Mouse (Mus musculus): ENCODE data around the gene Ankrd2. TPM values are rescaled to one million over a fixed set of nuclear protein-coding genes. Genes with fewer than 3 reads are reported as not detected.
A peak's percentile ranks its signal among the peaks of the same experiment; 100 is the strongest.
"Not testable (repeated sequence)": the region's sequence is repeated elsewhere in the genome, so short reads cannot be mapped to it uniquely, and the experiment has no call there.

Gene Ankrd2
- polyA plus RNA-seq, 1 experiment from 2014 or later: 0.40 TPM

DNA sequence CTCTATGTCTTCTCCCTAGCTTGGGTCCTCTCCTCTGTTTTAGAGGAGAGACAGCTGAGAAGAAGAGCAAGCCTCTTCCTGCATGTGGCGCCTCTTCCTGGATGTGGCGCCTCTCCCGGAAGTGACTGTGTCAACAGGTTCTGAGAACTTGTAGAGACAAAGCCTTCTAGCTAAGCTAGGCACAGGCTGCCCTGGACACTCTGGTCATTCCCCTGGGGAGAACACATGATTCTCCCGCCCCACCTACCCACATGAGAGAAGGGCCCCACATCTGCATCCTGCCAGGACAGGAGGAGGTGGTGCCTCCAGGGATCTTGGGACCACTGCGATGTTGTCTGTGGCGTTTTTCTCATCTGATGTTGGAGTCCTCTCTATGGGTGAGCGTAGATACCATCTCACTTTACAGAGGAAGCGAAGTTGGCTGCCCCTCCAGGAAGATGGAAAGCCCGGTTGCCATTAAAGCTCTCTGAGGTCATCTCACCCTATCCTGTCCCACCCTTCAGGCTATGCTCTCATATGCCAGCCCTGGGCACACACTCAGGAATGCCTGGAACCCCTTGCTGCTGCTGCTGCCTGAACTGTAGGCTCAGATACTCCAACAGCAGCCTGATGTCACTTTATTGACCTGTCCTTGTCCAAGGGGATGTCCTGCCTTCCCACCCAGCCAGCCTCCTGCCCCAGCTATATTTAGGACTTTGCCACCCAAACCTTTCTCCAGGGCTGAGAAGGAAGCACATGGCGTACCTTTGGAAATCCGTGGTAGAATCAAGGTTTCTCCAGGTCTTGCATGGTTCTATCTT lies 32.8 kb downstream of the Ankrd2 start:
- Histone ChIP-seq H3K27me3 (replicated peaks) (no peaks in the 10 kb centered on the region), H3K4me2 (no peak overlapping the region), H3K4me3 (replicated peaks) (no peak overlapping the region), H3K9ac (no peak overlapping the region), H3K27ac (no peak overlapping the region), H3K9me3 (no peaks in the 10 kb centered on the region), H3K36me3 (no peaks in the 10 kb centered on the region), H3K4me1 (no peaks in the 10 kb centered on the region)
- WGBS: 70% methylated on average over 11 of the region's 11 CpGs
- ATAC-seq (ENCODE audit: insufficient read depth, low FRiP score, low read depth): no peak

DNA sequence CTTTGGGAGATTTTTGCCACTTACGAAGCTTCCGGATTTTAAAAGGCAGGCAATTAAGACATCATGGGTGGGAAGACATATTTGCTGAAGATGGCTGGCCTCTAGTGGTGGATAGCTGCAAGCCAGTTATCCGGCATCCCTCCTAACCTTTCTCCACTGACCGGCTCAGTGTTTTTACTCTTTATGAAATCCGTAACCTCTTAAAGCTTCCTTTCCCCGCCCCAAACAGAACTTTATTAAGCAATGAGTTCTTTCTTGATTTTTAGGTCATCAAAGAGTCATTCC lies 33.4 kb downstream of the Ankrd2 start:
- Histone ChIP-seq H3K4me1 (no peaks in the 10 kb centered on the region), H3K4me3 (replicated peaks) (no peak overlapping the region), H3K27me3 (replicated peaks) (no peaks in the 10 kb centered on the region), H3K9ac (no peak overlapping the region), H3K36me3 (no peaks in the 10 kb centered on the region), H3K9me3 (no peaks in the 10 kb centered on the region), H3K27ac (no peak overlapping the region), H3K4me2 (no peak overlapping the region)
- WGBS: 46% methylated on average over 6 of the region's 6 CpGs
- no peak for ATAC-seq (ENCODE audit: insufficient read depth, low FRiP score, low read depth)

DNA sequence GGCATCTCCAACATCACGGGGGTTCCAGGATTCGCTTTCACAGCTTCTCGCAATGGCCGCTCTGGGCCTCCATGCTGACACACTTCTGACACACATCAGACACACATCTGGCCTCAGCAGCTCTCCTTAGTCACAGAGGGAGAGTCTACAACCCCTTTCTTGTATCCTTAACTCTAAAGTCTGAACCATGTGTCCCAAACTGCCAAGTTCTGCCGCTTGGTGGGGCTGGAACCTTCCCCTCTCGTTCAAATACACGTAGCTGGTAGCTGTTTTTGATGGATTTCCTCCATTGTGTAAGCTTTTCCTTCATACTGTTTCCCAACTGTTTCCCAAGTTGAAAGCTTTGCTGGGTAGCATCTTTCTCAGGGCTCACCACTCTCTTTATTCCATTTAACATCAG lies 35.4 kb downstream of the Ankrd2 start:
- 71% methylated on average over 7 of the region's 7 CpGs for WGBS
- H3K27ac ChIP-seq: no peak overlapping the region

DNA sequence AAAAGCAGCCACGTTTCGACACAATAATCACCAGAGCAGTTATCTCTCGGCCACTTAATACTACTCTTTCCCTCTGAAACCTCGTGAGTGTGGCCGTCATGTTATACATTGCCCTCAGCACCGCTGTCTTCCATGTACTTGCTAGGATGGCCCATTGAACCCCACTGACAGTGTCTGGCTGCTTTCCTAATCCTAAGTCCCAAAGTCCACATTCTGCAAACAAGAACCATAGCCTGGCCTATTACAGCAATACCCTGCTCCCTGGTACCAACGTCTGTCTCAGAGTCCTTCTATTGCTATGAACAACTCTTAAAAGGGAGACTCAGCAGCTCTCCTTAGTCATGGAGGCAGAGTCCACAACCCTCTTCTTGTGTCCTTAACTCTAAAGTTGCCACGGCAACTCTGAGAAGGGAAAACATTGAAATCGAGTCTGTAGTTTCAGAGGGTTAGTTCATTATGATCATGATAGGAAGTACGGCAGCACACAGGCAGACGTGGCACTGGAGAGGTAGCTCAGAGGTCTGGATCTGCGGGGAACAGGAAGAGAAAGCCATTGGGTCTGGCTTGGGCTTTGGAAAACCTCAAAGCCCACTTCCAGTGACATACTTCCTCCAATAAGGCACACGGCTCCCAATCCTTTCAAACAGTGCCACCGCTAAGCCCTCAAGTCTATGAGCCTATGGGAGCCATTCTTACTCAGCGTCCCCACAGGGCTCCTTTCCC lies 36.2 kb downstream of the Ankrd2 start:
- Histone ChIP-seq H3K4me3 (replicated peaks) (no peak overlapping the region), H3K27ac (no peak overlapping the region), H3K4me1 (no peaks in the 10 kb centered on the region), H3K9ac (no peak overlapping the region), H3K36me3 (no peaks in the 10 kb centered on the region), H3K27me3 (replicated peaks) (no peaks in the 10 kb centered on the region), H3K9me3 (no peaks in the 10 kb centered on the region), H3K4me2 (no peak overlapping the region)
- 0 out of 2 replicates have a peak, but pooled peaks have one; percentile 27 for ATAC-seq (ENCODE audit: insufficient read depth, low FRiP score, low read depth)
- WGBS: 79% methylated on average over 15 of the region's 15 CpGs

More for the DNA sequence above, 35.4 kb downstream of the Ankrd2 start:
- Histone ChIP-seq H3K9me3 (no peaks in the 10 kb centered on the region), H3K9ac (no peak overlapping the region), H3K36me3 (no peaks in the 10 kb centered on the region), H3K4me2 (no peak overlapping the region), H3K4me3 (replicated peaks) (no peak overlapping the region), H3K4me1 (no peaks in the 10 kb centered on the region), H3K27me3 (replicated peaks) (no peaks in the 10 kb centered on the region)
- no peak for ATAC-seq (ENCODE audit: insufficient read depth, low FRiP score, low read depth)

DNA sequence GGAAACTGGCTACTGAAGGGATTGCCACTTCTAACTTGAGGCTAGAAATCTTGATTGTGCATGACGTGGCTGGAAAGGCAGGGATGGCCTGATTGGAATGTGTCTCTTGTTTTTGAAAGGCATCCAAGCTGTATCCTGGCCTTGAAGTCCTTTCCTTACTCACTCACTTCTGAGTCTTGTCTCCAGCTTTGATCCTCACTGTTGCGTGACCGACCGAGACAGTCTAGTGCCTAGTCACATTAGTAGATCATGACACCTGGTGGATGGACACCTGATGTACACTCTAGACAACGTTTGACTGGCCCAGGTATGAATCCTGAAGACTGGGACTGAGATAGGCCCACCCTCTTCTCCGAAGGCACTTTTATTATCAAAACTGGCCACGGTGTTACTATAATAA lies 37.0 kb downstream of the Ankrd2 start:
- no peak overlapping the region for H3K27ac ChIP-seq
- H3K4me2 ChIP-seq: no peak overlapping the region
- no peak for ATAC-seq (ENCODE audit: insufficient read depth, low FRiP score, low read depth)
- 75% methylated on average over 7 of the region's 7 CpGs for WGBS
- H3K9ac ChIP-seq: no peak overlapping the region
- no peak overlapping the region for H3K4me3 ChIP-seq (replicated peaks)
- no peaks in the 10 kb centered on the region for H3K9me3 ChIP-seq
- H3K4me1 ChIP-seq: no peaks in the 10 kb centered on the region
- H3K36me3 ChIP-seq: no peaks in the 10 kb centered on the region
- no peaks in the 10 kb centered on the region for H3K27me3 ChIP-seq (replicated peaks)

DNA sequence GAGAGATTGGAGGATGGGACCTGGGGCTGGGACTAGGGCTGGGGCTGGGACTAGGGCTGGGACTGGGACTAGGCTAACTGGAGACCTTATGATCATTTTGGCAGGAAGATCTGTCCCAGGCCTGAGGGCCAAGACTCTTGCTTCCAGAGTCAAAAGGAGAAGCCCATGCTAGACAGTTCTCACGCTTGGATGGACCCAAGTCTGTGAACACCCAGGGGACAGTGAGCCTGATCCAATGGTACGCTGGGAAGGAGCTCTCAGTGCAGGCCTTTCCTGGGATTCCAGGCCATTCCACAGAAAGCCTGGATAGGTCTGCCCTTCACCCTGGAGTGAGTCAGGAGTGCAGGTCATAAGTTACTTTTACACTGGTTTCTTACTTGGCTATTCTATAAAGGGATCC lies 39.3 kb downstream of the Ankrd2 start:
- H3K36me3 ChIP-seq: no peaks in the 10 kb centered on the region
- no peaks in the 10 kb centered on the region for H3K4me1 ChIP-seq
- no peaks in the 10 kb centered on the region for H3K27me3 ChIP-seq (replicated peaks)
- 79% methylated on average over 2 of the region's 2 CpGs for WGBS
- no peak overlapping the region for H3K4me2 ChIP-seq
- no peak overlapping the region for H3K4me3 ChIP-seq (replicated peaks)
- no peak overlapping the region for H3K27ac ChIP-seq
- H3K9me3 ChIP-seq: no peaks in the 10 kb centered on the region
- no peak for ATAC-seq (ENCODE audit: insufficient read depth, low FRiP score, low read depth)
- H3K9ac ChIP-seq: no peak overlapping the region

GRCm38 (mm10) chr19:42075992-42076391 lies 40.2 kb downstream of the Ankrd2 start:
- Histone ChIP-seq H3K9ac (no peak overlapping the region), H3K36me3 (no peaks in the 10 kb centered on the region), H3K4me1 (no peaks in the 10 kb centered on the region), H3K27ac (no peak overlapping the region), H3K4me2 (no peak overlapping the region), H3K27me3 (replicated peaks) (no peaks in the 10 kb centered on the region), H3K9me3 (no peaks in the 10 kb centered on the region), H3K4me3 (replicated peaks) (no peak overlapping the region)
- no peak for ATAC-seq (ENCODE audit: insufficient read depth, low FRiP score, low read depth)
- 91% methylated on average over 16 of the region's 16 CpGs for WGBS

GRCm38 (mm10) chr19:42078566-42078965 lies 42.8 kb downstream of the Ankrd2 start:
- Histone ChIP-seq H3K27me3 (replicated peaks) (no peaks in the 10 kb centered on the region), H3K4me3 (replicated peaks) (no peak overlapping the region), H3K9ac (no peak overlapping the region), H3K27ac (no peak overlapping the region), H3K9me3 (no peaks in the 10 kb centered on the region), H3K4me1 (no peaks in the 10 kb centered on the region), H3K4me2 (no peak overlapping the region), H3K36me3 (no peaks in the 10 kb centered on the region)
- WGBS: 92% methylated on average over 8 of the region's 8 CpGs
- ATAC-seq (ENCODE audit: insufficient read depth, low FRiP score, low read depth): no peak

DNA sequence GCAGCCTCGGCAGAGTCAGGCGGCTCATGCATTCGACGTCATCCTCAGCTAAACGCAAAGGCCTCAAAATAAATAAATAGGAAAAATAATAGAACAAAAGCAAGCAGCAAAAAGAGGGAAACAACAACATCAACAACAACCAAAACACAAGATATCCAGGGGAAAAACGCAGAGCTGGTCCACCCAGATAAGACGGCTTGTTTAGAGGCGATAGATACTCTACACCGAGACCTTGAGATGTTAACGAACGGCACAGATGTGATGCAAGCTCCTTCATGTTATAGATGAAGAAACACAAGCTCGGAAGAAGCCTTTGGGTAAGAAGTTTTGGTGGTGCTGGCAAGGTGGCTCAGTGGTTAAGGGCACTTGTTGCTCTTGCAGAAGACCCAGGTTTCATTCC lies 43.2 kb downstream of the Ankrd2 start:
- no peak for ATAC-seq (ENCODE audit: insufficient read depth, low FRiP score, low read depth)
- Histone ChIP-seq H3K27me3 (replicated peaks) (no peaks in the 10 kb centered on the region), H3K36me3 (no peaks in the 10 kb centered on the region), H3K27ac (no peak overlapping the region), H3K9me3 (no peaks in the 10 kb centered on the region), H3K9ac (no peak overlapping the region), H3K4me3 (replicated peaks) (no peak overlapping the region), H3K4me1 (no peaks in the 10 kb centered on the region), H3K4me2 (no peak overlapping the region)
- 94% methylated on average over 12 of the region's 12 CpGs for WGBS

DNA sequence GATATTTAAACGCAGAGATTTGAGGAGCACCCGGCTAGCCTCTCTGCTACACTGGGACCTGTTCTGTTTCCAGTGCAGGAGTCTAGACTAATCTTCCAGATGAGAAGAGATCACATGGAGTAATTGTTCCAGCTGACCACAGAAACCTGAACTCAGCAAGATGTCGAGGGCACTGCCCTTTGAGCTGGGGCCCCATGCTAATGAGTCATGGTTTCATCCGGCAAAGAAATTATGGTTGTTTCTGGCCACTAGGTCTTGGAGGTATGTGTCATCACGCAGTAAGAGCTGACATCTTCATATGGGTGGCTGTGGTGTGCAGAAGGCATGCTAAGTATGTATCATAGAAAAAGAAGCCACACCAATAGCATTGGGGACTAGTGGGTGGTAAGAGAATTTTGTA lies 44.1 kb downstream of the Ankrd2 start:
- Histone ChIP-seq H3K4me3 (replicated peaks) (no peak overlapping the region), H3K9ac (no peak overlapping the region), H3K4me2 (no peak overlapping the region), H3K36me3 (no peaks in the 10 kb centered on the region), H3K4me1 (no peaks in the 10 kb centered on the region), H3K27me3 (replicated peaks) (no peaks in the 10 kb centered on the region), H3K9me3 (no peaks in the 10 kb centered on the region), H3K27ac (no peak overlapping the region)
- ATAC-seq (ENCODE audit: insufficient read depth, low FRiP score, low read depth): no peak
- 72% methylated on average over 5 of the region's 5 CpGs for WGBS

DNA sequence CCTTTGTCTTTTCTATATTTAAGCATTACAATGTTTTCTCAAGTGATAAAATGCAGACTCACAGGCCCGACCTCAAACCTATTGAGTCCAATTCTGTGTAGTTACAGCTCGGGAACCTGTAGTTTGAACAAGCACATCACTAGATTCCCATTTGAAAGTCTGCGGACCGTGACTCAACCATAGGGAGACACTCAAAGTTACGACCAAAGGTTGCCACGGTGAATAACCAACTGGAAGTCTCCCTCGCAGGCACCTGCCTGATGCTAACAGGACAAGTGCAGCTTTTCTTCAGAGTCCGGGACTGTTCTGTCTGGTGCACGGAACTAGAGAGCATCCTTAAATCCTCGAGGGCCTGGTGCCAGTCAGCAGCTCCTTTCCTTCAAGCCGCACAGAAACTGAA lies 44.7 kb downstream of the Ankrd2 start:
- peaks cover under 1% of the 10 kb centered on the region; the same call in 1 of the 2 replicates for H3K4me1 ChIP-seq
- H3K9ac ChIP-seq: no peak overlapping the region
- H3K27me3 ChIP-seq (replicated peaks): no peaks in the 10 kb centered on the region
- ATAC-seq (ENCODE audit: insufficient read depth, low FRiP score, low read depth): no peak
- no peaks in the 10 kb centered on the region for H3K9me3 ChIP-seq
- H3K36me3 ChIP-seq: no peaks in the 10 kb centered on the region
- H3K4me3 ChIP-seq (replicated peaks): no peak overlapping the region
- no peak overlapping the region for H3K27ac ChIP-seq
- no peak overlapping the region for H3K4me2 ChIP-seq
- WGBS: 85% methylated on average over 11 of the region's 11 CpGs

DNA sequence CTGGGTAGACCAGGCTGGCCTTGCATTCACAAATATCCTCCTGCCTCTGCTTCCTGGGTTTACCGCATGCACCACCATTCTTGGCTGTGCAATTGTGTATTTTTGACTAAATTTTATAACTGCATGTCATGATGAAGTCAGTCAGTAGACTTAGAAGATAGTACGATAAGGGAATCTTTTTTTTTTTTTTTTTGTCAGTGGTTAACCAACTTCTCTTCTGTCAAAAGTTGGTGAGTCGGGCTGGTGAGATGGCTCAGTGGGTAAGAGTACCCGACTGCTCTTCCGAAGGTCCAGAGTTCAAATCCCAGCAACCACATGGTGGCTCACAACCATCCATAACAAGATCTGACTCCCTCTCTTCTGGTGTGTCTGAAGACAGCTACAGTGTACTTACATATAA lies 45.8 kb downstream of the Ankrd2 start:
- H3K27ac ChIP-seq; H3K9ac ChIP-seq; H3K4me3 ChIP-seq (replicated peaks); ATAC-seq (ENCODE audit: insufficient read depth, low FRiP score, low read depth); H3K27me3 ChIP-seq (replicated peaks); H3K4me2 ChIP-seq; H3K4me1 ChIP-seq; H3K9me3 ChIP-seq; H3K36me3 ChIP-seq: not testable (repeated sequence)
- 94% methylated on average over 5 of the region's 5 CpGs for WGBS

Measured in stomach, embryonic 15.5 days (tissue).